Mouse (Mus musculus): ENCODE data around the gene Kcne2.

- TF ChIP-seq FLI1 (IDR thresholded peaks at IDR 0.05; ENCODE audit: low read length) (no peak), GATA1 (IDR thresholded peaks at IDR 0.05; ENCODE audit: borderline replicate concordance, low read length) (no peak)
Measured at GRCm38 (mm10) chr16:92346297-92346916, 54.2 kb downstream of the Kcne2 start.

Data from megakaryocyte, embryonic 14.5 days (primary cell).